Mouse (Mus musculus) skeletal muscle tissue, adult 2 months (tissue): ENCODE data around the gene Pear1.

Source experiments
- DNase-seq: peaks from one replicate; pipeline ENCODE4 v3.0.0-alpha.2; 2012; ENCODE audit warnings: low read depth, low spot score

Pear1 gene

GRCm38 (mm10) chr3:87733098-87733497 is 91.0 kb downstream of the Pear1 start:
- DNase-seq = no peak

DNA sequence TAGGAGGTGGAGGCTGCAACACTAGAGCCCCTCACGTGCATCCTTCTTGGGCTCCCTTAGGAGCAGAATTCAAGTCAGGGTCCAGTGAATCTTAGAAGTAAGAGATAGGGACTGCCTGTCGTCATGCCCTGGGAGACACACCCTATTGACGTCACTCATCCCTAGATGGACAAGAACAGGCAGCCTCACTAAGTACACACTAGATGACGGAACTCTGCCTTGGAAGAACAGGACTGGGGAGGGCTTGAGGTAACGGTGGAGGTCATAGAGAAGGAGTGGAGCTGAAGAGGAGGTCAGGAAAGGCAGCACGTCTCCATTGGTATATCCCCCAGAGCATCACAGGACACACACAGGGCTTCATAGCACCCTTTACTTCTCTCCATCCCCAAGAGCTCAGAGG is 95.4 kb downstream of the Pear1 start:
- DNase-seq = no peak

GRCm38 (mm10) chr3:87726191-87726590 is 97.9 kb downstream of the Pear1 start:
- DNase-seq = no peak

GRCm38 (mm10) chr3:87725396-87726160 is 98.5 kb downstream of the Pear1 start:
- DNase-seq = no peak

DNA sequence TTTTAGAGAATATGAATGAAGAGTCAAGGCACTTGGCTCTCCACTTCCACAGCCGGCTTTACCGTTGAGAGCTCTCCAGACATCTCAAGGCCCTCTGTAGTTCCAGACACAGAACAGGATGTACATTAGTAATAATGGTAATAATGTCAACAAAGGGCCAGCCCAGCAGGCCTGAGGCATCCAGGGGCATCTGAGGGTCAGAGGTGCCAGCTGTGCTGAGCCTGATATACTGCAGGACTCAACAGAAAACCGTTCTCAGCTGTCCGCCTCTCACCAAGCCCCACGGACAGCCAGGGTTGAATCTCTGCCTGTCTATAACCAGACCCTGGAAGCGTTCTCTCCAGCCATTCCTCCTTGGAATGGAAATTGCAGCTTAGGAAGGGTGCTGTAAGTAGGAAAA is 99.5 kb downstream of the Pear1 start:
- DNase-seq = no peak

DNA sequence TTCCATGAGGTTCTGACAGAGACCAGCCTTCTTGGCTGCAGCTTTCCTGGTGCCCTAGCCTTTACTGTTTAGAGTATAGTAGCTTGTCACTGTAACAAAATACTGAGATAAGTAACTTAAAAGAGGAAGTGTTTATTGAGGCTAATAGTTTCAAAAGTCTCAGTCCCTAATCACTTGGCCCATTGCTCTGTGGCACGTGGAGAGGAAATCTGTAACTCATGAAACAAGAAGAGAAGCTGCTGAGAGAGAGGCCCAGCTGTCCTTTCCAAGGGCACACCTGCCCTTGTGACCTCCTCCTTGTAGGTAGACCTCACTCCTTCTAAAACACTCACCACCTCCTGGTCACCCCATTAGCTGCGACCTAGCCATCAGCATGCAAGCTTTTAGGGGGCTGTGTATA is 105.6 kb downstream of the Pear1 start:
- no peak for DNase-seq
